Comparison of ENCODE assay signal across 19 mouse cellular contexts in genomic region chr17:80492811-80493210, GRCm38 (mm10). TPM values are rescaled to one million over a fixed set of nuclear protein-coding genes. Genes with fewer than 3 reads are reported as not detected.
A peak's percentile ranks its signal among the peaks of the same experiment; 100 is the strongest.
DNase-seq lines count a peak whose midpoint lies in the region; ATAC-seq and TF ChIP-seq lines count a peak whose summit lies in the region.
"Had no signal": no experiment of that assay in that cellular context is flagged by ENCODE, and none has a peak within 500 bp of the region (broad histone marks: within the 10 kb centered on the region; RNA-seq: fewer than 3 reads in every experiment).

No protein-coding gene starts in this region.

- peak; percentile 61 for DNase-seq in heart, adult 11 months
- no peak for DNase-seq in heart, adult 9 months (ENCODE audit: low spot score in 2 of 2)
- DNase-seq in liver, adult 2 months (ENCODE audit: extremely low read depth, low read depth, low spot score): peak; percentile 77
- no peak for DNase-seq in liver, embryonic 11.5 days (ENCODE audit: low spot score)
- DNase-seq in right cerebral cortex, postnatal 14 days: no peak
- DNase-seq: cerebellum, adult 11-12 months; cerebellum, adult 2 months; cerebellum, adult 9-10 months; cerebellum, postnatal 10 days; cerebellum, postnatal 25 days; forebrain, postnatal 0 days had no signal

- H3K4me3 ChIP-seq in liver, adult 2 months (ENCODE audit: insufficient read depth, low read depth, low read length): no peak overlapping the region
- no peak overlapping the region for H3K4me3 ChIP-seq in liver, embryonic 11.5 days (ENCODE audit: low read depth, low read length)
- H3K4me3 ChIP-seq: embryonic facial prominence, embryonic 10.5 days; embryonic facial prominence, embryonic 12.5 days; forebrain, embryonic 13.5 days; forebrain, embryonic 15.5 days had no signal

- no peak for TF ChIP-seq CTCF in liver, adult 2 months (IDR thresholded peaks at IDR 0.05; ENCODE audit: low read depth, low read length)

- no peak overlapping the region for H3K4me2 ChIP-seq in liver, embryonic 11.5 days
- H3K4me2 ChIP-seq: embryonic facial prominence, embryonic 12.5 days; forebrain, embryonic 13.5 days; forebrain, embryonic 15.5 days had no signal

- WGBS in liver, adult 2 months: 21% methylated on average over 4 of the region's 4 CpGs
- WGBS in liver, embryonic 11.5 days: 74% methylated on average over 4 of the region's 4 CpGs

- no peaks in the 10 kb centered on the region for H3K36me3 ChIP-seq in liver, adult 2 months (ENCODE audit: control insufficient read depth, insufficient read depth, low read length)
- H3K36me3 ChIP-seq in liver, embryonic 11.5 days (ENCODE audit: control insufficient read depth, insufficient read depth, low read length): no peaks in the 10 kb centered on the region
- H3K36me3 ChIP-seq: embryonic facial prominence, embryonic 10.5 days; embryonic facial prominence, embryonic 12.5 days; forebrain, embryonic 15.5 days; G1E had no signal

- H3K9ac ChIP-seq in liver, adult 2 months (ENCODE audit: low read depth, low read length): no peak overlapping the region
- no peak overlapping the region for H3K9ac ChIP-seq in liver, embryonic 11.5 days (ENCODE audit: low read depth, low read length)
- H3K9ac ChIP-seq: embryonic facial prominence, embryonic 12.5 days; forebrain, embryonic 13.5 days; forebrain, embryonic 15.5 days; forebrain, postnatal 0 days had no signal

- H3K79me2 ChIP-seq in liver, adult 2 months (ENCODE audit: control insufficient read depth, insufficient read depth, low read length): no peaks in the 10 kb centered on the region

- H3K9me3 ChIP-seq in liver, embryonic 11.5 days (ENCODE audit: control insufficient read depth, low read length): no peaks in the 10 kb centered on the region
- H3K9me3 ChIP-seq: embryonic facial prominence, embryonic 10.5 days; embryonic facial prominence, embryonic 12.5 days; forebrain, embryonic 13.5 days; forebrain, embryonic 15.5 days; G1E had no signal

- ATAC-seq in liver, embryonic 11.5 days (replicated peaks; ENCODE audit: low FRiP score): no peak
- ATAC-seq: activated CD4-positive, CD25-positive, alpha-beta regulatory T cell, adult 4 months; forebrain, embryonic 13.5 days; forebrain, embryonic 15.5 days; forebrain, postnatal 0 days; Patski had no signal

- H3K4me1 ChIP-seq in liver, adult 2 months (ENCODE audit: control insufficient read depth, insufficient read depth, low read length): peaks cover 7% of the 10 kb centered on the region; the same call in 1 of the 2 replicates
- H3K4me1 ChIP-seq in liver, embryonic 11.5 days (replicated peaks; ENCODE audit: control insufficient read depth, insufficient read depth, low read length): no peaks in the 10 kb centered on the region
- H3K4me1 ChIP-seq: embryonic facial prominence, embryonic 10.5 days; embryonic facial prominence, embryonic 12.5 days; forebrain, embryonic 13.5 days; forebrain, embryonic 15.5 days had no signal

- no peak overlapping the region; the same call in 1 of the 2 replicates for H3K27ac ChIP-seq in liver, adult 2 months (replicated peaks; ENCODE audit: insufficient read depth, low read depth, low read length)
- no peak overlapping the region for H3K27ac ChIP-seq in liver, embryonic 11.5 days (ENCODE audit: low read depth, low read length)
- H3K27ac ChIP-seq: embryonic facial prominence, embryonic 10.5 days; embryonic facial prominence, embryonic 12.5 days; forebrain, embryonic 13.5 days; forebrain, embryonic 15.5 days had no signal

- H3K27me3 ChIP-seq in liver, adult 2 months (ENCODE audit: control insufficient read depth, insufficient read depth, low read length): no peaks in the 10 kb centered on the region
- no peaks in the 10 kb centered on the region for H3K27me3 ChIP-seq in liver, embryonic 11.5 days (replicated peaks; ENCODE audit: control insufficient read depth, insufficient read depth, low read length)
- H3K27me3 ChIP-seq: CH12.LX; embryonic facial prominence, embryonic 12.5 days; forebrain, embryonic 13.5 days; forebrain, embryonic 15.5 days; Patski had no signal

- TF ChIP-seq POLR2A in liver, adult 2 months (IDR thresholded peaks at IDR 0.05; ENCODE audit: extremely low read depth, insufficient read depth, low read length): no peak

RNA-seq across cellular contexts. Expression of gene Sos1, which starts 12.6 kb away (rescaled TPM):
- 11.8 and 12.0 TPM in 2 replicates for total RNA-seq in liver, adult 2 months (2014; rRNA removed)
- 2.8 TPM in 2 replicates for polyA plus RNA-seq in liver, adult 2 months (2012; rRNA removed)
- polyA plus RNA-seq in liver, embryonic 11.5 days (2014; fragmentation: Nextera tagmentation; extraction: Ambion mirVana): 4.5 and 4.7 TPM in 2 replicates

Comparison
In these comparisons a context has a peak if more than half of its experiments do, and no peak if none do; other contexts are left out.
1. DNase-seq: peak in heart, adult 11 months (single experiment) and liver, adult 2 months (single experiment); none in heart, adult 9 months (0 of 2), liver, embryonic 11.5 days (single experiment) and right cerebral cortex, postnatal 14 days (single experiment).